Mouse (Mus musculus) thymus, adult 18-20 months (tissue): ENCODE data around the gene Spaca6.

Source experiments
- DNase-seq, 2 experiments: peaks; one replicate each; pipeline ENCODE4 v3.0.0; 2022; ENCODE audit warnings: mixed read lengths in 2 of 2

Gene Spaca6

GRCm38 (mm10) chr17:17826751-17827657, at the start of gene Spaca6:
TSS of gene Spaca6 (plus strand) at chr17:17827158.
- DNase-seq, result peak in 1 of 2 experiments; percentile 20

DNA sequence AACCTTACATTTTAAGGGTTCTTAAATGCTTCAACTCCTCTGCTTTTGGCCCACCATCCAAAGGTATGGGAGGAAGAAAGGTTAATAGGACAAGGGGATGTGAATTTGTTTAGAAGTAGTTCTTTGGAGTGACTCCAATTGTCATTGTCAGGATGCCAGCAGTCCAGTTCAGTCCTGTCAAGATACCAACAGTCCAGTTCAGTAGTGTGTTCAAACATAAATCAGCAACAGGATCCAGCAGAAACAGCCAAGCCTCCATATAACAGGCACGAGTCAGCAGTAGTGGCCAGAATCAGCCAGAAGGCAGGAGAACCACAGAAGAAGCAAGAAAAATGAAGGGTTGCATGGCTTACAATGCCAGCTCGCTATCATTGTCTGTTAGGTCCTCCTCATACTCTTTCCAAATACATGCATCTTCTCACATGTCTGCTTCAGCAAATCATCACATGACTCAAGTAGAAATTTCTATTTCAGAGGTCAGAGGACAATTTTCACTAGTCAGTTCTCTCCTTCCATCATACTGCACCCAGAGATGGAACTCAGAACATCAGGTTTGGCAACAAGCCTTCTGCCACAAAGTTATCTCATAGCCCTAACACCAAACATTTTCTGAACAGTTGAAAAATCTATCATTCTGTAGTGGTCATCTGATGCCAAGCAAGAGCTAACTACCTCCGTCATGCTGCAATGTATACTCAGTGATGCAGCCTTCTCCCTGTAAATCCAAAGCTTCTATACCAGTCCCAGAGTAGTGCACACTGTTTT, 35.9 kb upstream of the Spaca6 start:
- DNase-seq, result no peak

DNA sequence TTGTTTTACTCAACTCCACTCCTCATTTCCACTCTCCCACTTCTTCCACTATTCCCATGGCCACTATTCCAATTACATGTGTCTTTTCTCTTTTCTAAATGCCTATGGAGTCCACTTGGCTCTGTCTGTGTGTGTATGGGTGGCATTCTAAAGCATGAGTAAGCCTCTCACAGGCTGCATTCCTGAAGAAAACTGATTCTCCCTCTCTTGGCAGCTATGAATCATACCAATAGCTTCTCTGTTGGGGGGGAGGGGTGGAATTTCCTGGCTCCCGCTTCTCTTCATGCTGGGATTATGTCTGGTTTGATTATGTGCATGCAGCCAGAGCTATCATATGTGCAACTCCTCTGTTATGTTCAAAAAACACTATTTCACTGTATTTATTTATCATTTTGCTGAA, 34.4 kb upstream of the Spaca6 start:
- DNase-seq, result no peak

GRCm38 (mm10) chr17:17795527-17795926, 31.4 kb upstream of the Spaca6 start:
- DNase-seq, result no peak

GRCm38 (mm10) chr17:17823612-17824336, 3.2 kb upstream of the Spaca6 start:
- DNase-seq, result no peak

DNA sequence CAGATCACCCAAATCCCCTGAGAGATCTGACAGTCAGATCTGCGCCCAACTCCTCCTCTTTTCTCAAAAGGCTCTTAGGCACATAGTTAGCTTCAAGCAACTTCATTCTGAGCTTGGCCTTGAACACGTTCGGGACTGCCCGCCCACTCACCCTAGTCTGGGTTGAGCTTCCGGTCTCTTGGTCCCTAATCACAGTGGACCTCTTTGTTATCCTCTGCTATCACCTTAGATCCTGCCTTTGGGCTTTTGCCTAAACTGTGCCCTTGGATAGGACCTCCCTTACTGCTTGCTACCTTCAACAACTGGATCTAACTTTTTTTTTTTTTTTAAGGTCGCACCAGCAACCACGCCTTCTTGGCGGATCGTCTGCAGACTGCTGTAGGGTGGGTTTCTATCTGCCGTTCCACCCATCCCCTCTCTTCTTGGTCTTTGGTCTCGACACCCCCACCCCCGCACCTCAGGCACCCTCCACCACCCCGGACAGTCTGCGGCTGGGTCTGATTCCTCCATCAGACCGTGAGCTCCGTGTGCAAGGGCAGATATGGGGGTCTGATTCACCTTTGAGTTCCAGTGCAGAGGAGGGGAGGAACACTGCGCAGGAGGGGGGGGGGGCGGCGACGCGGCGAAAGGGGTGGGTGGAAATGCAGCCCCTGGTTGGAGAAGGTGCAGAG, 902 bp upstream of the Spaca6 start:
- DNase-seq, result peak in 1 of 2 experiments; percentile 2

GRCm38 (mm10) chr17:17827658-17828190, 766 bp downstream of the Spaca6 start:
- DNase-seq, result no peak

DNA sequence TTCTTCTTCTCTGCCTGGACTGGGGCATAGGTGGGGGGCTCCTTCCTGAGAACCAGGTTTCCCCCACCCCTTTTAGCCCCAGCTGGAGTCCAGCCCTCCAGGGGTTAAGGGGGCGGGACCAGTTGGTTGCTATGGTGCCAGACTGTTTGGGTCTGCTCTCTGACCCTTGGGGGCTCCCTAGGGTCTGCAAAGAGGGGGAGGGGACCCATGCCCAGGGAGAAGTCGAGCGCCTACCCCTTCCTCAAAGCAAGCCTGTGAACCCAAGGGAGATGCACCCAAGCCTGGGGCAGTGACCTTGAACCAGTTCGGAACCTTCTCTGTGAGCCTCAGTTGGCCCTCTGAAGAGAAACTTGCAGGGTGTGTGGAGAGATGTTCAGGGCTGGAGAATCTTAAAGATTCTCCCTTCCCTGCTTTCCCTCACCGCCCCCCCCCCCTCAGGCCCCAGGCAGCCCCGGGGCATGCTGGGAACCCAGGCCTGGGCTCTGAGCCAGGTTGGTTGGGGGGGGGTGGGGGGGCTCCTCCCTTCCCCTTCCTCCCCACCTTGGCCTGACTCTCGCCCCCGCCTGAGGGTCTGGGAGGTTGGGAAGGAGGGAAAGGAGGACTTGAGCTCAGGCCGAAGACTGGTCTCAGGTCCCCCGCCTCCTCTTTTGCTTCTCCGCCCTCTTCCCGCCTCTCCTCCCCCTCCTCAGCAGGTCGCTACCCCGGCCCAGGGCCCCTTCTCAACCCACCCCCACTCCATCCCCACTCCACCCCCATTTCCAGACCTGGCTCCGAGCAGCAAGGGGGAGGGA, 1.4 kb downstream of the Spaca6 start:
- DNase-seq, result peak in 1 of 2 experiments; percentile 6

- no peak for DNase-seq
Observed at GRCm38 (mm10) chr17:17829052-17829785, 2.3 kb downstream of the Spaca6 start.

GRCm38 (mm10) chr17:17829816-17830535, 3.0 kb downstream of the Spaca6 start:
- no peak for DNase-seq

GRCm38 (mm10) chr17:17830731-17831130, 3.8 kb downstream of the Spaca6 start:
- no peak for DNase-seq

GRCm38 (mm10) chr17:17834896-17835295, 7.9 kb downstream of the Spaca6 start:
- DNase-seq, result no peak

DNA sequence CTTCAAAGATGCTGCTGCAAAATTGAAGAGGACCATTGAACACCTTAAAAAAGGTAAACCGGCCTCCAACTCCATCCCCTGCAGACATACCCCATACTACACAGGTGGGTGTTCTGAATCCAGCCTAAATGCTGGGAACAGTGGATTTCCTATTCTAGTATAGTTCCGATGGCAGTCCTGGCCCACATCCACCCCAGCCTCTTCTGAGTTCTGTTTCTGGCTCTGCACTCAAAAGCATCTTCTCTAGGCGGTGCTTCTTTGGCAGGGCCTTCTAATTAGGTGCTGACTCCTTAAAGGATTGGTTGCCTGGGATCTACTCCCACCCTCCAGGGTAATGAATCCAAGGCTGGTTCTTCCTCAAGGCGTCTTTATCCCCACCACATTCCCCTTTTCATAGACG, 9.1 kb downstream of the Spaca6 start:
- no peak for DNase-seq

DNA sequence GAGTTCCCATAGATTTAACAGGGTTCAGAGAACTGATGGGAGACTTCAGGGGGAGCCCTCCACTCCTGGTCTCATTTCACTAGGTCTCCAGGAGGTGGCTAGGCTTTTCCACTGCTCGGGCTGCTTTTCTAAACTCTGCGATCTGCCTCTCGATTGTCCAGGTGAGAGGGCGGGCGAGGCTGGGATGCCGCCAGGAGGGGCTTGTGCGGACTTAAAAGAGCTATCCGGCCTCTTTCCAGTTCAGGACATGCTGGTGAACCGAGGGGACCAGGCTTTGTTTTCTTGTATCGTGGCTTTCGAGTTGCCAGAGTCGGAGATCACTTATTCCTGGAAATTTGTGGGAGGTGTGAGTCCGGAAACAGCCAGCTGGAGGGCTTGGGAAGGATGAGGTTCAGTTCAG, 10.5 kb downstream of the Spaca6 start:
- DNase-seq, result peak; percentile 4 to 24

DNA sequence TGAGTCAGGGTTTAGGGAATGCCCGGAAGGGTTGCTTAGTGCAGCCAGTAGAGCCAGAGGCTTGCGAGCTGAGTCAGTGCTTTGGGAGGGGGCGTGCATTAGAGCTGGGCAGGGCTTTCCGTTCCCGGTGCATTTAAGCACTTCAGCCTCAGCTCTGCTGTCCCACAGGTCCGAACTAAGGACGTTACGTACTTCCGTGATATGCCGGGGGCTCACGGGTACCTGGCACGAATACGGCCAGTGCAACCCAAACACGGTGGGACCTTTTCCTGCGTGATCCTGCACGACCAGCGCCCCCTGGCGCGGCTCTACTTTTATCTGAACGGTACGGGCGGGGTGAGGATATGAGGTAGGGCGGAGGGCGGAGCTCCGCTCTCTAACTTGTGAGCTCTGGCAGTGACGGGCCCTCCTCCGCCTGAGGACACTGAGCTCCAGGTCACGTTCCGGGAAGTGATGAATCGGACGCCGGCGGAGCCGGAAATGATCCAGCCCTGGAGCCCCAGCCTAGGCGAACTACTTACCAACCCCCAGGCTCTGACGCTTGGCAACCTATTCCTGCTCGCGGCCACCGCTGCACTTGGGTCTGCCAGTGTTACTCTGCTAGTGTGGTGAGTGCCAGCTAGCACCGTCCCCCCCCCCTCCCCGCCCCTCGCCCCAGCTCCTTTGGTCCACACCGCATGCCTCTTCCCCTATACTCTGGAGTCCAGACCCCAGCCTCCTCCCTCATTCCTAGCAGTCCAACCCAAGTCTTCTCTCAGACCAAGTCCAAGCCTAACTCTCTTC, 11.2 kb downstream of the Spaca6 start:
- peak; percentile 94 to 95 for DNase-seq

DNA sequence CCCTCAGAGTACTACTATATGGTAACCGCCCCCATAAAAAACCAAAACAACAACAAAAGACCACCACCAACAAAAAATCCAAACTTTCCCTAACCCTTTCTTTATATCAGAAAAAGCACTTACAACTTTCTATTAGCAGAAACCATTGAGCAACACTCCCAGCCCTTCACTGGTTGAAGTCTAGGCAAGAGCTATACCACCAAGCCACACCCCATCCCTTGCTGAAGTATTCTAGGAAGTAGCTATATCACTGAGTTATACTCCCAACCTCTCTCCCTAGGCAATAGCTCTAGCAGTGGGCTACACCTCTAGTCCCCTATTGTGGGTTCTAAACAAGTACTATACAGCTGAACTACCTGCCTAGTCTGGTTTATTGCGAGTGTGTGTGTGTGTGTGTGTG, 12.3 kb downstream of the Spaca6 start:
- DNase-seq, result no peak

- DNase-seq, result no peak
Observed at GRCm38 (mm10) chr17:17840796-17841195, 13.8 kb downstream of the Spaca6 start.

DNA sequence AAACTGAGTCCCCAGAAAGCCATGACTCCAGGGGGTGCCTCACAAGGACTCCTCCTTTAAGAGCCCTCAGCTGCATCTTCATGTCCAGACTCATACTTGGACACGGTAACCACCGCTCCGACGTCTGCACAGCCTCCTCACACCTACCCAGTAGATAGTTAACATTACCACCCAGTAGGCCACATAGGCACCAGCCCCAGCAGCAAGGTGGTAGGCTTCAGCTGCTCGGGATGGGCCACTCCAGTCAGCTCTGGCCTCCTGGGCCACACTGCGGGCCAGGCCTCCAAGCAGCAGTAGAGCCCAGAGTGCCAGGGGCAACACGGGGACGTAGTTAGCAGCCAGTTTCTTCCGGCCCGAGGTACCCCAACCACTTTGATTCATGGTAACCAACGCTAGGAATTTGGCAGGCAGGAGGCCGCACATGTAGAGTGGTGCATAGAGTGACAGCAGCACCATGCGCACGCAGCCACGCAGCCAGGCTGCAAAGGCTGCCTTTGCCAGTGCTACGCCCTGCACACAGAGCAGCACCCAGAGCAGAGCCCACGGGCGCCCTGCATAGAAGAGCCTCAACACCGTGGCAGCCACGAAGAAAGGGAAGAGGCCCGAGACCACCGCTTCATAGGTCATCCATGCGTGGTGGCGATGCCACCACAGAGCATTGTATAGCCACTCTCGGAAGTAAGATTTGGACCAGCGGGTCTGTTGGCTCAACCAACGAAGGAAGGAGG, 16.7 kb downstream of the Spaca6 start:
- DNase-seq, result no peak
